ENCODE assay signal across 9 mouse cellular contexts in genomic region chr11:75136666-75137398, GRCm38 (mm10). TPM values are rescaled to one million over a fixed set of nuclear protein-coding genes. Genes with fewer than 3 reads are reported as not detected.
A peak's percentile ranks its signal among the peaks of the same experiment; 100 is the strongest.
DNase-seq lines count a peak whose midpoint lies in the region; ATAC-seq and TF ChIP-seq lines count a peak whose summit lies in the region.
"Had no signal": no experiment of that assay in that cellular context is flagged by ENCODE, and none has a peak within 500 bp of the region (broad histone marks: within the 10 kb centered on the region; RNA-seq: fewer than 3 reads in every experiment).

No protein-coding gene starts in this region.

- peak; percentile 97 for ATAC-seq in monocyte, adult 5-6 weeks (replicated peaks; ENCODE audit: insufficient number of reproducible peaks, low FRiP score, low TSS enrichment, poor library complexity, severe bottlenecking)
- no peak for ATAC-seq in midbrain, embryonic 13.5 days

- H3K36me3 ChIP-seq in midbrain, embryonic 13.5 days, result peaks cover 18% of the 10 kb centered on the region; the same call in 1 of the 2 replicates

- no peak overlapping the region for H3K9ac ChIP-seq in midbrain, embryonic 13.5 days (replicated peaks)

- 78% methylated on average over 5 of the region's 5 CpGs for WGBS in midbrain, embryonic 13.5 days

- H3K4me1 ChIP-seq in midbrain, embryonic 13.5 days (replicated peaks), result peaks cover 17% of the 10 kb centered on the region

- H3K4me3 ChIP-seq in layer of hippocampus, adult 2 months, result no peak overlapping the region
- H3K4me3 ChIP-seq in midbrain, embryonic 13.5 days (replicated peaks), result no peak overlapping the region

- no peak for DNase-seq in layer of hippocampus, adult 2 months (ENCODE audit: low spot score in 2 of 2)
- no peak for DNase-seq in layer of hippocampus, postnatal 36 days
- DNase-seq in fat pad, adult 2 months (ENCODE audit: extremely low read depth, low read depth, low spot score), result peak; percentile 81
- DNase-seq in kidney, postnatal 25 days, result peak; percentile 79 to 90
- DNase-seq in left cerebral cortex, postnatal 4 days, result no peak
- DNase-seq in cerebellum, adult 8-10 months, result no peak

- no peak for TF ChIP-seq CTCF in layer of hippocampus, adult 2 months (conservative IDR thresholded peaks at IDR 0.05)

- no peaks in the 10 kb centered on the region for H3K9me3 ChIP-seq in midbrain, embryonic 13.5 days
- H3K9me3 ChIP-seq: megakaryocyte, embryonic 14.5 days had no signal

- peak overlapping the region; percentile 56 for H3K27ac ChIP-seq in layer of hippocampus, adult 2 months
- no peak overlapping the region for H3K27ac ChIP-seq in midbrain, embryonic 13.5 days

- H3K4me2 ChIP-seq in midbrain, embryonic 13.5 days (replicated peaks), result no peak overlapping the region

- intact Hi-C loops in left cerebral cortex, postnatal 4 days (cut with DNase I), result no loop called here

- no peaks in the 10 kb centered on the region for H3K27me3 ChIP-seq in midbrain, embryonic 13.5 days
- H3K27me3 ChIP-seq: megakaryocyte, embryonic 14.5 days had no signal

RNA-seq across cellular contexts. Expression of gene Hic1, which starts 32.5 kb away (rescaled TPM):
- 1 to 10 TPM; 3.8 to 3.9 TPM for total RNA-seq in layer of hippocampus, adult 2 months (2021)
- total RNA-seq in layer of hippocampus, postnatal 36 days (2021), result 1 to 10 TPM; 2.8 to 3.6 TPM
- 0.11 to 0.95 TPM (median 0.78 TPM) in 3 replicates for total RNA-seq in monocyte, adult 5-6 weeks (2017)
- 1.2 and 2.4 TPM in 2 replicates for polyA plus RNA-seq in midbrain, embryonic 13.5 days (2015; fragmentation: Nextera tagmentation; extraction: Ambion mirVana)
- 1 to 10 TPM; 5.2 to 5.6 TPM for total RNA-seq in left cerebral cortex, postnatal 4 days (2021)

RNA-seq across cellular contexts. Expression of gene Ovca2, which starts 41.8 kb away (rescaled TPM):
- 10 to 100 TPM; 19.3 to 22.4 TPM for total RNA-seq in layer of hippocampus, adult 2 months (2021)
- total RNA-seq in layer of hippocampus, postnatal 36 days (2021), result 10 to 100 TPM; 18.0 to 19.9 TPM
- 8.5 to 15.8 TPM (median 9.5 TPM) in 3 replicates for total RNA-seq in monocyte, adult 5-6 weeks (2017)
- polyA plus RNA-seq in midbrain, embryonic 13.5 days (2015; fragmentation: Nextera tagmentation; extraction: Ambion mirVana), result 19.8 and 22.4 TPM in 2 replicates
- total RNA-seq in left cerebral cortex, postnatal 4 days (2021), result 10 to 100 TPM in 1 of 2 experiments, 1 to 10 TPM in 1; 9.2 to 11.2 TPM

RNA-seq across cellular contexts. Expression of gene Dph1, which starts 54.2 kb away (rescaled TPM):
- 10 to 100 TPM; 30.7 to 31.4 TPM for total RNA-seq in layer of hippocampus, adult 2 months (2021)
- total RNA-seq in layer of hippocampus, postnatal 36 days (2021), result 10 to 100 TPM; 33.4 to 33.9 TPM
- total RNA-seq in monocyte, adult 5-6 weeks (2017), result 3.0 to 22.9 TPM (median 3.2 TPM) in 3 replicates
- 14.9 and 15.4 TPM in 2 replicates for polyA plus RNA-seq in midbrain, embryonic 13.5 days (2015; fragmentation: Nextera tagmentation; extraction: Ambion mirVana)
- 10 to 100 TPM; 15.2 to 15.3 TPM for total RNA-seq in left cerebral cortex, postnatal 4 days (2021)

RNA-seq across cellular contexts. Expression of gene Rtn4rl1, which starts 56.8 kb away (rescaled TPM):
- 100 to 1,000 TPM; 104 to 110 TPM for total RNA-seq in layer of hippocampus, adult 2 months (2021)
- total RNA-seq in layer of hippocampus, postnatal 36 days (2021), result 100 to 1,000 TPM; 103 to 107 TPM
- 1.5 to 3.6 TPM (median 2.2 TPM) in 3 replicates for total RNA-seq in monocyte, adult 5-6 weeks (2017)
- polyA plus RNA-seq in midbrain, embryonic 13.5 days (2015; fragmentation: Nextera tagmentation; extraction: Ambion mirVana), result 12.4 and 12.7 TPM in 2 replicates
- 10 to 100 TPM; 31.6 to 35.4 TPM for total RNA-seq in left cerebral cortex, postnatal 4 days (2021)

Comparison
In these comparisons a context has a peak if more than half of its experiments do, and no peak if none do; other contexts are left out.
1. DNase-seq: peak in fat pad, adult 2 months (single experiment) and kidney, postnatal 25 days (2 of 2); none in layer of hippocampus, adult 2 months (0 of 2), layer of hippocampus, postnatal 36 days (0 of 2), left cerebral cortex, postnatal 4 days (single experiment) and cerebellum, adult 8-10 months (single experiment).